Mouse (Mus musculus) adipocyte (in vitro differentiated cells): ENCODE measurements around the gene Olfr995.

Experiments
- DNase-seq: peaks from one replicate; pipeline ENCODE4 v3.0.0-alpha.2; 2016; ENCODE audit warnings: low spot score

The Olfr995 gene

DNA sequence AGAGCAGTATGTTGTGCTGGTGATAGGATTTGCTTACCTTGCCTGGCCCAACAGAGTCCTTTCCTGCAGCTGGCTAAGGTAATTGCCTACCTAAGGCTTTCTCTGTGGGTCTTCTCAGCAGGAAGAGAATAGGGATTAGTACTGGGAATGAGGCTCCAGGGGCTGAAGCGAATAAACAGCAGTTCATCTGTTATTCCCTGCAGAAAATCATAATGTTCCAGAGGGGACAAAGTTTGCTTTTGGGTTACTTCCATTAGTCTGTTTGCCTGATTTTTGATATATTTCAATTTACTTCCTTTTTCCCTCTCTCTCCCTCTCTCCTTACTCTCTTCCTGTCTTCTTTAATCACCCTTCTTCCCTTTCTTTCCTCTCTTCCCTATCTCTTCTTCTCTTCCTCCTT, at the start of gene Olfr995:
TSS of gene Olfr995 (minus strand) at position 101 of the 400 bp plus-strand sequence.
- DNase-seq, result no peak

DNA sequence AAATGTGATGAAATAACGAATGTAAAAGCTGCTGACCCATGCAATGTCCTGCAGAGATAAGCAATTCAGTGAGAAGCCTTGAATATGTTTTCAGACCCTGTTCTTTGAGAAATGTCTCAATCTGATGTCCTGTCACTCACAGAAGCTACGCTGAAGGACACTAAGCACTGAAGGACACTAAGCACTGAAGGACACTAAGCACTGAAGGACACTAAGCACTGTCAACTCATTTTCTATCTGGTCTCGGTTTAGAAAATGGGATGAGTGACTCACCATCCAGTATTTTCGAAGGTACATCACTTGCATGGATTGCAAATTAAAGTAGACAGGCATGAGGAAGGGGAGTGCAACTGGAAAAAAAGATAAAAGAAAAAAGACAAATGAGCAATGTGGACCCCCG, 47.0 kb upstream of the Olfr995 start:
- DNase-seq, result no peak

DNA sequence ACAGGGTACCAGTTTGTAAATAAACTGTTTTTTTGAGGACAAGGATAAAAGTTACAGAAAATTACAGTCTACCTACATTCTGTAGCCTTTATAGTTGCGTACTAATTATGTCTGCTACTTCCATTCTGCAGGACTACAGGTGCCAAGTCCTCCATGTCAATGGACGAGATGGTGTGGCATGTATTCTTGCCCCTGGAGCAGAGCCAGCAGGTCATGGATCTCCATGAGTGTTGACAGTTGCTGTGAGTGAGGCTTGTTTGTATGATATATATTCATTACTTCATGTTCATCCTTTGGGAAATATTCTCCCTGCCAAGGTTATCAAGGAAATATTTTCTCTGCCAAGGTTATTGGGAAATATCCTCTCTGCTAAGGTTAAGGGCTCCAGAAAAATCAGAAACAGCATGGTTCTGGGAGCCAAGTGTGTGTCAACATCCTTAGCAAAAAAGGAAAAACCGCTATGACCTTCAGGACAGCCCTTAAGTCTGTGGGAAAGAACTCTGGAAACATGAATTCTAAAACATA, 23.4 kb upstream of the Olfr995 start:
- DNase-seq, result no peak

DNA sequence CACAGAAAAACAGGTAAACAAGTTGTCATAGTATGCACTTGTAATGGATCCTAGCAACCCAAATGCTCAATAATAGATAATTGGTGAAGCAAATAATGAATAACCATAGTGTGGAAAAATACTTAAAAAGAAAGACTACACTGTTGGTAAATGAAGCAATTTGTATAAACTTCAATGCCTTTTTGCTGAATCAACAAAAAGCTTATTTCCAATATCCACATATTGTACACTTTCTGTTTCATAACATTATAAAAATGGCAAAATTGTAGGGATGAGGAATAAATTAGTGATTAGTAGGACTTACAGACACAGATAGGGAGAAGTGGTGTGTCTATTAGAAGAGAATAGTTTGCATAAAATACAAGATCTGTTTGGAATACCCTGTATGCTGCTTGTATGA, 893 bp downstream of the Olfr995 start:
- DNase-seq, result no peak

DNA sequence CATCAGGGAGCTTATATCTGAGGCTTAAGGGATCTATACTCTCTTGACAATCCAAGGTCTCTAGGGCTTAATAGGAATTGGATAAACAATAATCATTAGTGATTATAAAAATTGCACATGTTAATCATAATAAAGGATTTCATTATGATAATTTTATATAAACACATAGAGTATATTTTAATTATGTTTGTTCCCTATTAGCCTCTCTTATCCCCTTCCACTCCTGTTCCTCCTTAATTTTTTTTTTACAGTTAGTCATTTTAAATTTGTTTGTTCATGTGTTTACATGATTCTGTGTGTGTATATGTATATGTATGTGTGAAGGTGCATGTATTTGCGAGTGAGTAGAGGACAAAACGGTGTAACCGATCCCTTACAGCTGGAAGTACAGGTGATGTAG, 7.1 kb downstream of the Olfr995 start, which contains the start of gene Olfr994:
TSS of gene Olfr994 (minus strand) at position 101 of the 400 bp plus-strand sequence.
- no peak for DNase-seq

DNA sequence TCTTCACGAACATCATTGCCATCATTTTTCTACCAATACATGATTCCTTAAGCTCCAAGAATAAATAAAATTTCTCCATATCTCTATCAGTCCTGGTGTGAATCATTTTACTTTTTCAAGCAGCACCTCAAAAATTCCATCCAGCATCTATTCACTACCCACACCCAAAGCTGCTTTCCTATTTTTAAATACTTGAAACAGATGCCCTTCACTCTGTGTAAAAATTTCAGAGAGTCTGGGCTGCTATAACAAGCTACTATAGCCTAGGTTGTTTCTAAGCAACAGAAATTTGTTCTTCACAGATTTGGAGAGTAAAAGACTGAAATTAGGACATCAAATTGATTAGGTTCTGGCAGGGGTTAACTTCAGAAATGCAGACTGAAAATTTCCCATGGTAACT, 17.5 kb downstream of the Olfr995 start:
- DNase-seq, result no peak

DNA sequence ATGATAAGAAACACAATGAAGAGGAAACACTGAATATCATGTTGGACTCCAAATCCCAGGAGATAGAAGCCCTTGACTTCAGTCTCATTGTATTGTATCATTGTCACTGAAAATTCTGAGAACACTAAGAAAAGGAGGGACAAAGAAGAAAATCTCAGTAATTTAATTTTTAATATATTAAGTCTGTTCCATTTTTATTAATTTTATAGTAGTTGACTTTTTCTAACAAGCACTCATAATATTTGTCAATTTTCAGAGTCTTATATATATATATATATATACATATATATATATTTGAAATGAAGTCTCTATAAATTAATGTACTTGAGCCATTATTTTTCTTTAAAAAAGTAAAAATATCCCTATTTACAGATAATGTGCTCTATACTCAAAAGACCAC, 28.7 kb downstream of the Olfr995 start, which contains the start of gene Olfr993:
TSS of gene Olfr993 (minus strand) at position 101 of the 400 bp plus-strand sequence.
- no peak for DNase-seq

DNA sequence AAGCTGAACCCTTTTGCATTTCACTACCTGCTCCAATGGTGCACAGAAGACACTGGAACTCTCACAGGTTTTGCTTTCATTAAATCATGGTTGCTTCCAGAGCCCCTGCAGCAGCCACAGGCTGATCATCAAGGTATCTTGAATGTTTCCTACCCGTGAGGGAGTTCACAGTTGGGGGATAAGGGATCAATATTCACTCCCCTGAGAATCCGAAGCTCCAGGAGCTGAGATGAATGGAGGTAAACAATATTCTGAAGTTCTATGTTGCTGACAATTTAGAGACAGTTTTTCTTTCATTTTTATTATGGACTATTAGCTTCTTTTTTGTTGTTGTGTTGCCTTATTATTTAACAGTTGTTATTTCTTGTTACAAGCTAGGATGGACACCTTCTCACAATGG, 34.1 kb downstream of the Olfr995 start, which contains the start of gene Olfr992:
TSS of gene Olfr992 (minus strand) at position 101 of the 400 bp plus-strand sequence.
- DNase-seq, result no peak
